Mouse (Mus musculus) forelimb bud, embryonic 11.5 days (tissue): ENCODE results near the gene Ear14.
A peak's percentile ranks its signal among the peaks of the same experiment; 100 is the strongest.
"Not testable (repeated sequence)": the region's sequence is repeated elsewhere in the genome, so short reads cannot be mapped to it uniquely, and the experiment has no call there.

ENCODE experiments used
- DNase-seq: peaks from one replicate; pipeline ENCODE4 v3.0.0-alpha.2; 2012; ENCODE audit warnings: low read depth, low spot score

The Ear14 gene

GRCm38 (mm10) chr14:51203115-51203514 is at the start of gene Ear14:
Ear14 (plus strand) TSS chr14:51203391.
- no peak for DNase-seq

- DNase-seq = no peak
These were observed 47.0 kb upstream of the Ear14 start for GRCm38 (mm10) chr14:51156056-51156735.

- DNase-seq = no peak
These were observed 46.5 kb upstream of the Ear14 start for GRCm38 (mm10) chr14:51156736-51157068.

GRCm38 (mm10) chr14:51157072-51157471 is 46.1 kb upstream of the Ear14 start:
- DNase-seq = no peak

GRCm38 (mm10) chr14:51161976-51162375 is 41.2 kb upstream of the Ear14 start, which contains the start of gene Rnase2b:
Rnase2b (plus strand) TSS chr14:51162260.
- not testable (repeated sequence) for DNase-seq

- not testable (repeated sequence) for DNase-seq
These were observed 39.9 kb upstream of the Ear14 start for GRCm38 (mm10) chr14:51163323-51163722.

GRCm38 (mm10) chr14:51165435-51165834 is 37.8 kb upstream of the Ear14 start:
- DNase-seq = no peak

GRCm38 (mm10) chr14:51166068-51166467 is 37.1 kb upstream of the Ear14 start:
- no peak for DNase-seq

- not testable (repeated sequence) for DNase-seq
These were observed 30.9 kb upstream of the Ear14 start for GRCm38 (mm10) chr14:51172095-51172865.

- not testable (repeated sequence) for DNase-seq
These were observed 30.2 kb upstream of the Ear14 start for GRCm38 (mm10) chr14:51172947-51173346.

GRCm38 (mm10) chr14:51173843-51174242 is 29.3 kb upstream of the Ear14 start:
- DNase-seq = no peak

GRCm38 (mm10) chr14:51181051-51181450 is 22.1 kb upstream of the Ear14 start:
- DNase-seq = not testable (repeated sequence)

- DNase-seq = no peak
These were observed 7.5 kb upstream of the Ear14 start for GRCm38 (mm10) chr14:51195681-51196080.

- DNase-seq = no peak
These were observed 3.8 kb upstream of the Ear14 start, which contains the start of gene Ang2 for GRCm38 (mm10) chr14:51199098-51200023. Ang2 (minus strand) TSS chr14:51199148.

- DNase-seq = no peak
These were observed 3.1 kb upstream of the Ear14 start for GRCm38 (mm10) chr14:51200054-51200453.

- no peak for DNase-seq
These were observed 2.7 kb upstream of the Ear14 start for GRCm38 (mm10) chr14:51200466-51200865.

- DNase-seq = not testable (repeated sequence)
These were observed 16.9 kb downstream of the Ear14 start for GRCm38 (mm10) chr14:51220075-51220474.

- DNase-seq = not testable (repeated sequence)
These were observed 26.5 kb downstream of the Ear14 start for GRCm38 (mm10) chr14:51229657-51230056.

- DNase-seq = not testable (repeated sequence)
These were observed 34.3 kb downstream of the Ear14 start for GRCm38 (mm10) chr14:51237488-51237887.

- DNase-seq = peak; percentile 47
These were observed 37.7 kb downstream of the Ear14 start for GRCm38 (mm10) chr14:51240899-51241298.

- DNase-seq = no peak
These were observed 44.5 kb downstream of the Ear14 start for GRCm38 (mm10) chr14:51247736-51248135.

GRCm38 (mm10) chr14:51250348-51250747 is 47.2 kb downstream of the Ear14 start:
- no peak for DNase-seq
